Mouse (Mus musculus) myocyte (in vitro differentiated cells): Measurements from ENCODE around the gene Pold1. TPM values are rescaled to one million over a fixed set of nuclear protein-coding genes. Genes with fewer than 3 reads are reported as not detected.
A peak's percentile ranks its signal among the peaks of the same experiment; 100 is the strongest.

Experiments
- H3K27me3 ChIP-seq: one replicate; pipeline ENCODE4 v1.6.1; 2011; ENCODE audit not compliant: control insufficient read depth, insufficient read depth, insufficient read length
- H3K36me3 ChIP-seq: one replicate; pipeline ENCODE4 v1.6.1; 2011; ENCODE audit not compliant: control insufficient read depth, insufficient read depth
- H3K4me2 ChIP-seq: one replicate; pipeline ENCODE4 v1.6.1; 2011; ENCODE audit warnings: low read depth, control low read depth
- H3K4me3 ChIP-seq: one replicate; pipeline ENCODE4 v1.5.1; 2011; ENCODE audit warnings: mild to moderate bottlenecking, control low read depth, moderate library complexity
- H3K79me2 ChIP-seq: one replicate; pipeline ENCODE4 v1.6.1; 2011; ENCODE audit not compliant: control insufficient read depth, insufficient read depth
- H3ac ChIP-seq: one replicate; pipeline ENCODE4 v1.6.1; 2011; ENCODE audit not compliant: control insufficient read depth, insufficient read length
- CEBPB ChIP-seq: IDR thresholded peaks from 2 replicates; pipeline ENCODE4 v1.6.1; 2011; ENCODE audit warnings: mild to moderate bottlenecking, moderate library complexity; ENCODE audit not compliant: poor library complexity, insufficient read depth, severe bottlenecking
- E2F4 ChIP-seq: IDR thresholded peaks from one replicate; pipeline ENCODE4 v1.6.1; 2011; ENCODE audit warnings: mild to moderate bottlenecking, control low read depth, moderate library complexity; ENCODE audit not compliant: insufficient read depth
- MAX ChIP-seq: IDR thresholded peaks from one replicate; pipeline ENCODE4 v1.6.1; 2011; ENCODE audit warnings: low read depth, mild to moderate bottlenecking, control low read depth
- MYOD1 ChIP-seq, 3 experiments: IDR thresholded peaks; one replicate each; pipeline ENCODE4 v1.6.1; 2011; ENCODE audit warnings: control low read depth in 2 of 3, low read depth in 2 of 3, mild to moderate bottlenecking in 2 of 3, moderate library complexity in 1 of 3; ENCODE audit not compliant: insufficient read length in 2 of 3, control insufficient read depth in 1 of 3
- MYOG ChIP-seq, 3 experiments: IDR thresholded peaks; one replicate each; pipeline ENCODE4 v1.6.1; 2011; ENCODE audit warnings: control low read depth in 2 of 3, low read depth in 2 of 3, mild to moderate bottlenecking in 2 of 3; ENCODE audit not compliant: insufficient read length in 2 of 3, control insufficient read depth in 1 of 3, insufficient read depth in 1 of 3
- POLR2A ChIP-seq: IDR thresholded peaks from one replicate; pipeline ENCODE4 v1.6.1; 2011; ENCODE audit warnings: low read depth, mild to moderate bottlenecking, control low read depth, moderate library complexity; ENCODE audit not compliant: insufficient read length
- POLR2AphosphoS2 ChIP-seq: IDR thresholded peaks from one replicate; pipeline ENCODE4 v1.6.1; 2011; ENCODE audit warnings: low read depth, control low read depth; ENCODE audit not compliant: insufficient read length
- REST ChIP-seq: IDR thresholded peaks from one replicate; pipeline ENCODE4 v1.6.1; 2011; ENCODE audit warnings: mild to moderate bottlenecking, control low read depth, moderate library complexity; ENCODE audit not compliant: insufficient read depth, insufficient read length
- SRF ChIP-seq: IDR thresholded peaks from one replicate; pipeline ENCODE4 v1.6.1; 2011; ENCODE audit warnings: low read depth; ENCODE audit not compliant: control insufficient read depth, insufficient read length
- TCF12 ChIP-seq: IDR thresholded peaks from one replicate; pipeline ENCODE4 v1.6.1; 2011; ENCODE audit warnings: mild to moderate bottlenecking, control low read depth; ENCODE audit not compliant: poor library complexity, insufficient read depth, severe bottlenecking
- TCF3 ChIP-seq: IDR thresholded peaks from one replicate; pipeline ENCODE4 v1.6.1; 2011; ENCODE audit warnings: low read depth, control low read depth; ENCODE audit not compliant: insufficient read length
- USF1 ChIP-seq: IDR thresholded peaks from one replicate; pipeline ENCODE4 v1.6.1; 2011; ENCODE audit warnings: low read depth, mild to moderate bottlenecking, control low read depth, moderate library complexity
- polyA plus RNA-seq: library from polyadenylated mRNA; unstranded; fragments of >200 nt; fragmentation: generic; extraction: Trizol; gene quantifications from one replicate; pipeline ENCODE4 v1.2.1, GENCODE M21; 2012; ENCODE audit warnings: missing spikeins

Gene Pold1
- polyA plus RNA-seq, 1 experiment: 23.9 TPM

- no peak overlapping the region for H3ac ChIP-seq
- TF ChIP-seq MAX: no peak
- no peak for TF ChIP-seq USF1
- TF ChIP-seq TCF3: no peak
- no peak for TF ChIP-seq POLR2A
- TF ChIP-seq SRF: no peak
- TF ChIP-seq POLR2AphosphoS2: no peak
- TF ChIP-seq MYOD1 (IDR thresholded peaks at IDR 0.05; ENCODE audit: control insufficient read depth in 1 of 3, insufficient read length in 2 of 3, low read depth in 2 of 3): no peak
- no peaks in the 10 kb centered on the region for H3K36me3 ChIP-seq
- H3K4me3 ChIP-seq: no peak overlapping the region
- H3K4me2 ChIP-seq: no peak overlapping the region
- no peaks in the 10 kb centered on the region for H3K79me2 ChIP-seq
- no peaks in the 10 kb centered on the region for H3K27me3 ChIP-seq
Measured at GRCm38 (mm10) chr7:44535657-44536589, 12.7 kb downstream of the Pold1 start.

- no peak overlapping the region for H3K4me3 ChIP-seq
- H3K27me3 ChIP-seq: no peaks in the 10 kb centered on the region
- H3K4me2 ChIP-seq: no peak overlapping the region
- TF ChIP-seq MYOG (IDR thresholded peaks at IDR 0.05; ENCODE audit: control insufficient read depth in 1 of 3, insufficient read depth in 1 of 3, insufficient read length in 2 of 3, low read depth in 2 of 3) (peak in 1 of 3 experiments; percentile 16), E2F4 (no peak), SRF (no peak), POLR2A (no peak), CEBPB (no peak), TCF3 (no peak)
- H3K79me2 ChIP-seq: no peaks in the 10 kb centered on the region
- no peak overlapping the region for H3ac ChIP-seq
- no peaks in the 10 kb centered on the region for H3K36me3 ChIP-seq
Measured at GRCm38 (mm10) chr7:44534656-44535441, 13.8 kb downstream of the Pold1 start.

- H3K4me3 ChIP-seq: no peak overlapping the region
- H3K36me3 ChIP-seq: no peaks in the 10 kb centered on the region
- no peaks in the 10 kb centered on the region for H3K27me3 ChIP-seq
- H3K79me2 ChIP-seq: no peaks in the 10 kb centered on the region
- no peak overlapping the region for H3K4me2 ChIP-seq
- no peak overlapping the region for H3ac ChIP-seq
- TF ChIP-seq MYOD1 (IDR thresholded peaks at IDR 0.05; ENCODE audit: control insufficient read depth in 1 of 3, insufficient read length in 2 of 3, low read depth in 2 of 3): no peak
- no peak for TF ChIP-seq MAX
- TF ChIP-seq USF1: no peak
- TF ChIP-seq CEBPB: no peak
- TF ChIP-seq MYOG (IDR thresholded peaks at IDR 0.05; ENCODE audit: control insufficient read depth in 1 of 3, insufficient read depth in 1 of 3, insufficient read length in 2 of 3, low read depth in 2 of 3): no peak
- TF ChIP-seq POLR2AphosphoS2: no peak
- TF ChIP-seq SRF: no peak
- no peak for TF ChIP-seq POLR2A
- TF ChIP-seq TCF3: no peak
- no peak for TF ChIP-seq TCF12
- no peak for TF ChIP-seq E2F4
- no peak for TF ChIP-seq REST
Measured at GRCm38 (mm10) chr7:44534242-44534641, 14.4 kb downstream of the Pold1 start.

GRCm38 (mm10) chr7:44533746-44534045 is 15.0 kb downstream of the Pold1 start:
- H3K36me3 ChIP-seq: no peaks in the 10 kb centered on the region
- TF ChIP-seq MYOG (IDR thresholded peaks at IDR 0.05; ENCODE audit: control insufficient read depth in 1 of 3, insufficient read depth in 1 of 3, insufficient read length in 2 of 3, low read depth in 2 of 3): no peak
- no peak for TF ChIP-seq TCF3
- no peak for TF ChIP-seq MAX
- TF ChIP-seq MYOD1 (IDR thresholded peaks at IDR 0.05; ENCODE audit: control insufficient read depth in 1 of 3, insufficient read length in 2 of 3, low read depth in 2 of 3): no peak
- no peak for TF ChIP-seq CEBPB
- TF ChIP-seq POLR2A: no peak
- no peak for TF ChIP-seq REST
- TF ChIP-seq SRF: no peak
- TF ChIP-seq USF1: no peak
- TF ChIP-seq TCF12: no peak
- TF ChIP-seq E2F4: no peak
- TF ChIP-seq POLR2AphosphoS2: no peak

More at GRCm38 (mm10) chr7:44533746-44534045, 15.0 kb downstream of the Pold1 start:
- H3K4me3 ChIP-seq: no peak overlapping the region
- no peaks in the 10 kb centered on the region for H3K79me2 ChIP-seq
- no peak overlapping the region for H3ac ChIP-seq
- no peaks in the 10 kb centered on the region for H3K27me3 ChIP-seq
- H3K4me2 ChIP-seq: no peak overlapping the region
